Mouse (Mus musculus) midbrain, embryonic 11.5 days (tissue): ENCODE results near the gene Arhgef16. TPM values are rescaled to one million over a fixed set of nuclear protein-coding genes. Genes with fewer than 3 reads are reported as not detected.

Source experiments
- ATAC-seq: fragments of 200-750 bp; cut with Nextera tagmentation; 2 replicates; pipeline ENCODE4 v1.8.0; 2017; ENCODE audit warnings: moderate TSS enrichment, moderate library complexity; ENCODE audit not compliant: low FRiP score
- DNase-seq: peaks from one replicate; pipeline ENCODE4 v3.0.0; 2015; ENCODE audit warnings: low spot score; ENCODE audit errors: missing footprints
- H3K27ac ChIP-seq: fragments of 300-500 bp; sonication (generic); 2 replicates; pipeline ENCODE4 v1.5.1; 2014; ENCODE audit warnings: low read depth, low read length
- H3K27me3 ChIP-seq: fragments of 300-500 bp; sonication (generic); 2 replicates; pipeline ENCODE4 v1.6.1; 2014; ENCODE audit warnings: mild to moderate bottlenecking, low read length, moderate library complexity, mixed read lengths; ENCODE audit not compliant: control insufficient read depth, insufficient read depth
- H3K36me3 ChIP-seq: fragments of 300-500 bp; sonication (generic); 2 replicates; pipeline ENCODE4 v1.6.1; 2014; ENCODE audit warnings: mild to moderate bottlenecking, low read length, moderate library complexity, mixed read lengths; ENCODE audit not compliant: control insufficient read depth, insufficient read depth
- H3K4me1 ChIP-seq: fragments of 300-500 bp; sonication (generic); 2 replicates; pipeline ENCODE4 v1.6.1; 2014; ENCODE audit warnings: low read length; ENCODE audit not compliant: control insufficient read depth, insufficient read depth
- H3K4me2 ChIP-seq: fragments of 300-500 bp; sonication (generic); 2 replicates; pipeline ENCODE4 v1.6.1; 2014; ENCODE audit warnings: mild to moderate bottlenecking, moderate library complexity
- H3K4me3 ChIP-seq: fragments of 300-500 bp; sonication (generic); 2 replicates; pipeline ENCODE4 v1.5.1; 2014; ENCODE audit warnings: low read depth, low read length
- H3K9ac ChIP-seq: fragments of 300-500 bp; sonication (generic); 2 replicates; pipeline ENCODE4 v1.6.1; 2014; ENCODE audit warnings: low read length
- H3K9me3 ChIP-seq: fragments of 300-500 bp; sonication (generic); 2 replicates; pipeline ENCODE4 v1.6.1; 2016; ENCODE audit warnings: low read length; ENCODE audit not compliant: control insufficient read depth
- WGBS: fragments of 180-500 bp; shearing (Covaris S2); extraction: QIAGEN DNeasy Blood & Tissue Kit; methylation state at CpG from one replicate; pipeline ENCODE4 v1.1.7; 2014; 5-methylcytosine and 5-hydroxymethylcytosine counted together
- polyA plus RNA-seq: library from polyadenylated mRNA; unstranded; fragments of >200 nt; fragmentation: Nextera tagmentation; extraction: Ambion mirVana; gene quantifications from 2 replicates; pipeline ENCODE4 v1.2.1, GENCODE M21; 2014

Gene Arhgef16
- polyA plus RNA-seq, 1 experiment from 2014 or later: 0.45 TPM

- no peaks in the 10 kb centered on the region for H3K36me3 ChIP-seq
- WGBS: 60% methylated on average over 11 of the region's 11 CpGs
- no peak for ATAC-seq
These were observed 60.9 kb downstream of the Arhgef16 start for GRCm38 (mm10) chr4:154240608-154241007.

GRCm38 (mm10) chr4:154239199-154239598 lies 62.3 kb downstream of the Arhgef16 start:
- no peak overlapping the region for H3K27ac ChIP-seq
- WGBS: 87% methylated on average over 8 of the region's 8 CpGs
- H3K9ac ChIP-seq: no peak overlapping the region
- H3K9me3 ChIP-seq: no peaks in the 10 kb centered on the region
- peaks cover 10% of the 10 kb centered on the region for H3K4me1 ChIP-seq
- DNase-seq: peak; percentile 70
- H3K36me3 ChIP-seq: no peaks in the 10 kb centered on the region
- no peak overlapping the region for H3K4me3 ChIP-seq
- ATAC-seq: no peak
- H3K27me3 ChIP-seq: no peaks in the 10 kb centered on the region
- no peak overlapping the region for H3K4me2 ChIP-seq

More at GRCm38 (mm10) chr4:154240608-154241007, 60.9 kb downstream of the Arhgef16 start:
- Histone ChIP-seq H3K4me1 (peaks cover 10% of the 10 kb centered on the region), H3K4me2 (no peak overlapping the region), H3K27ac (no peak overlapping the region), H3K9ac (no peak overlapping the region), H3K9me3 (no peaks in the 10 kb centered on the region), H3K4me3 (no peak overlapping the region), H3K27me3 (no peaks in the 10 kb centered on the region)
- peak; percentile 31 for DNase-seq

- Histone ChIP-seq H3K27ac (no peak overlapping the region), H3K27me3 (no peaks in the 10 kb centered on the region), H3K9me3 (no peaks in the 10 kb centered on the region), H3K36me3 (no peaks in the 10 kb centered on the region), H3K4me2 (peak overlapping the region; percentile 24), H3K9ac (no peak overlapping the region; the same call in 1 of the 2 replicates), H3K4me3 (no peak overlapping the region), H3K4me1 (peaks cover 10% of the 10 kb centered on the region)
- peak; percentile 58; the same call in 1 of the 2 replicates for ATAC-seq
- DNase-seq: no peak
- 2% methylated on average over 9 of the region's 9 CpGs for WGBS
These were observed 64.2 kb downstream of the Arhgef16 start for GRCm38 (mm10) chr4:154237306-154237705.

GRCm38 (mm10) chr4:154236893-154237292 lies 64.6 kb downstream of the Arhgef16 start:
- no peaks in the 10 kb centered on the region for H3K27me3 ChIP-seq
- ATAC-seq (peak; percentile 65), DNase-seq (peak; percentile 83)
- H3K4me2 ChIP-seq: peak overlapping the region; percentile 24; the same call in 1 of the 2 replicates
- no peak overlapping the region for H3K4me3 ChIP-seq
- H3K9me3 ChIP-seq: no peaks in the 10 kb centered on the region
- no peak overlapping the region for H3K27ac ChIP-seq
- H3K4me1 ChIP-seq: peaks cover 10% of the 10 kb centered on the region
- no peak overlapping the region for H3K9ac ChIP-seq
- 4% methylated on average over 10 of the region's 10 CpGs for WGBS
- H3K36me3 ChIP-seq: no peaks in the 10 kb centered on the region

- no peak overlapping the region for H3K27ac ChIP-seq
- H3K4me1 ChIP-seq: peaks cover 10% of the 10 kb centered on the region
These were observed 65.5 kb downstream of the Arhgef16 start for GRCm38 (mm10) chr4:154236001-154236400.

GRCm38 (mm10) chr4:154232295-154232694 lies 69.2 kb downstream of the Arhgef16 start:
- 64% methylated on average over 4 of the region's 4 CpGs for WGBS
- Histone ChIP-seq H3K9me3 (no peaks in the 10 kb centered on the region), H3K4me1 (peaks cover 6% of the 10 kb centered on the region), H3K4me3 (no peak overlapping the region), H3K36me3 (no peaks in the 10 kb centered on the region), H3K4me2 (no peak overlapping the region), H3K27ac (no peak overlapping the region), H3K9ac (no peak overlapping the region), H3K27me3 (no peaks in the 10 kb centered on the region)
- ATAC-seq (no peak), DNase-seq (no peak)

More at GRCm38 (mm10) chr4:154236001-154236400, 65.5 kb downstream of the Arhgef16 start:
- Histone ChIP-seq H3K4me3 (no peak overlapping the region), H3K4me2 (no peak overlapping the region), H3K27me3 (no peaks in the 10 kb centered on the region), H3K36me3 (no peaks in the 10 kb centered on the region), H3K9ac (no peak overlapping the region), H3K9me3 (no peaks in the 10 kb centered on the region)
- DNase-seq (peak; percentile 80), ATAC-seq (no peak)
- 57% methylated on average over 3 of the region's 3 CpGs for WGBS

- DNase-seq (no peak), ATAC-seq (no peak)
- Histone ChIP-seq H3K9ac (no peak overlapping the region), H3K27me3 (no peaks in the 10 kb centered on the region), H3K4me2 (no peak overlapping the region), H3K4me3 (no peak overlapping the region), H3K36me3 (no peaks in the 10 kb centered on the region), H3K9me3 (no peaks in the 10 kb centered on the region), H3K4me1 (no peaks in the 10 kb centered on the region), H3K27ac (no peak overlapping the region)
- 88% methylated on average over 7 of the region's 7 CpGs for WGBS
These were observed 70.1 kb downstream of the Arhgef16 start for GRCm38 (mm10) chr4:154231380-154231779.

- Histone ChIP-seq H3K4me1 (no peaks in the 10 kb centered on the region), H3K4me3 (no peak overlapping the region), H3K9ac (no peak overlapping the region), H3K9me3 (no peaks in the 10 kb centered on the region), H3K36me3 (no peaks in the 10 kb centered on the region), H3K27ac (no peak overlapping the region), H3K4me2 (no peak overlapping the region), H3K27me3 (no peaks in the 10 kb centered on the region)
- 91% methylated on average over 9 of the region's 9 CpGs for WGBS
- DNase-seq (no peak), ATAC-seq (no peak)
These were observed 71.9 kb downstream of the Arhgef16 start for GRCm38 (mm10) chr4:154229569-154229968.
